Mouse (Mus musculus): ENCODE data around the gene Camkk1.
A peak's percentile ranks its signal among the peaks of the same experiment; 100 is the strongest.

Gene Camkk1

GRCm38 (mm10) chr11:73049335-73049734, 30.5 kb downstream of the Camkk1 start:
- peak; percentile 38; the same call in 1 of the 2 replicates for ATAC-seq (ENCODE audit: low TSS enrichment)

GRCm38 (mm10) chr11:73052795-73053194, 34.0 kb downstream of the Camkk1 start:
- ATAC-seq (ENCODE audit: low TSS enrichment) = no peak

- ATAC-seq (ENCODE audit: low TSS enrichment) = no peak
These were observed 38.9 kb downstream of the Camkk1 start for GRCm38 (mm10) chr11:73057701-73058100.

- ATAC-seq (ENCODE audit: low TSS enrichment) = no peak
These were observed 40.8 kb downstream of the Camkk1 start for GRCm38 (mm10) chr11:73059630-73060029.

GRCm38 (mm10) chr11:73061413-73061812, 42.6 kb downstream of the Camkk1 start:
- ATAC-seq (ENCODE audit: low TSS enrichment) = no peak

GRCm38 (mm10) chr11:73071839-73072238, 53.0 kb downstream of the Camkk1 start:
- ATAC-seq (ENCODE audit: low TSS enrichment) = no peak

GRCm38 (mm10) chr11:73076295-73076694, 57.5 kb downstream of the Camkk1 start:
- no peak for ATAC-seq (ENCODE audit: low TSS enrichment)

- ATAC-seq (ENCODE audit: low TSS enrichment) = peak; percentile 27; the same call in 1 of the 2 replicates
These were observed 57.9 kb downstream of the Camkk1 start for GRCm38 (mm10) chr11:73076733-73077132.

GRCm38 (mm10) chr11:73077211-73077720, 58.5 kb downstream of the Camkk1 start:
- peak; percentile 31; the same call in 1 of the 2 replicates for ATAC-seq (ENCODE audit: low TSS enrichment)

- peak; percentile 44 for ATAC-seq (ENCODE audit: low TSS enrichment)
These were observed 59.8 kb downstream of the Camkk1 start for GRCm38 (mm10) chr11:73078615-73079014.

- ATAC-seq (ENCODE audit: low TSS enrichment) = no peak
These were observed 61.5 kb downstream of the Camkk1 start for GRCm38 (mm10) chr11:73080306-73080705.

- no peak for ATAC-seq (ENCODE audit: low TSS enrichment)
These were observed 65.5 kb downstream of the Camkk1 start for GRCm38 (mm10) chr11:73084303-73084702.

- ATAC-seq (ENCODE audit: low TSS enrichment) = peak; percentile 42
These were observed 66.0 kb downstream of the Camkk1 start for GRCm38 (mm10) chr11:73084804-73085231.

GRCm38 (mm10) chr11:73085391-73085790, 66.6 kb downstream of the Camkk1 start:
- ATAC-seq (ENCODE audit: low TSS enrichment) = no peak

GRCm38 (mm10) chr11:73087700-73088480, 69.1 kb downstream of the Camkk1 start:
- ATAC-seq (ENCODE audit: low TSS enrichment) = no peak

GRCm38 (mm10) chr11:73090283-73090682, 71.5 kb downstream of the Camkk1 start, which contains the start of gene Itgae:
Itgae (plus strand) TSS chr11:73090583.
- no peak for ATAC-seq (ENCODE audit: low TSS enrichment)

GRCm38 (mm10) chr11:73090826-73091225, 72.0 kb downstream of the Camkk1 start:
- peak; percentile 56 for ATAC-seq (ENCODE audit: low TSS enrichment)

Measured in frontal cortex, adult (tissue).